Mouse (Mus musculus): ENCODE results near the gene Fezf2. TPM values are rescaled to one million over a fixed set of nuclear protein-coding genes. Genes with fewer than 3 reads are reported as not detected.
A peak's percentile ranks its signal among the peaks of the same experiment; 100 is the strongest.

The Fezf2 gene
- polyA plus RNA-seq, 1 experiment from 2014 or later: 85.1 TPM

GRCm38 (mm10) chr14:12337998-12338809, 9.8 kb downstream of the Fezf2 start:
- Histone ChIP-seq H3K4me1 (replicated peaks; ENCODE audit: control insufficient read depth, insufficient read depth, low read length) (peaks cover 46% of the 10 kb centered on the region), H3K36me3 (ENCODE audit: control insufficient read depth, insufficient read depth) (no peaks in the 10 kb centered on the region), H3K9me3 (ENCODE audit: control insufficient read depth, low read length) (no peaks in the 10 kb centered on the region), H3K4me2 (ENCODE audit: low read length) (peak overlapping the region; percentile 51), H3K27ac (ENCODE audit: low read length) (peak overlapping the region; percentile 95), H3K27me3 (replicated peaks; ENCODE audit: control insufficient read depth, insufficient read depth, low read length) (peaks cover 17% of the 10 kb centered on the region), H3K4me3 (replicated peaks; ENCODE audit: low read length) (peak overlapping the region; percentile 14; the same call in 1 of the 2 replicates), H3K9ac (replicated peaks; ENCODE audit: low read depth, low read length) (peak overlapping the region; percentile 57)
- under 1% methylated on average over 16 of the region's 16 CpGs for WGBS
- ATAC-seq: peak; percentile 76

- Histone ChIP-seq H3K36me3 (ENCODE audit: control insufficient read depth, insufficient read depth) (no peaks in the 10 kb centered on the region), H3K27ac (ENCODE audit: low read length) (peak overlapping the region; percentile 95), H3K4me2 (ENCODE audit: low read length) (peak overlapping the region; percentile 51), H3K27me3 (replicated peaks; ENCODE audit: control insufficient read depth, insufficient read depth, low read length) (peaks cover 16% of the 10 kb centered on the region), H3K9me3 (ENCODE audit: control insufficient read depth, low read length) (no peaks in the 10 kb centered on the region), H3K4me3 (replicated peaks; ENCODE audit: low read length) (no peak overlapping the region), H3K4me1 (replicated peaks; ENCODE audit: control insufficient read depth, insufficient read depth, low read length) (peaks cover 42% of the 10 kb centered on the region), H3K9ac (replicated peaks; ENCODE audit: low read depth, low read length) (no peak overlapping the region)
- WGBS: 3% methylated on average over 8 of the region's 8 CpGs
- ATAC-seq: peak; percentile 73
Measured at GRCm38 (mm10) chr14:12337421-12337997, 10.5 kb downstream of the Fezf2 start.

- H3K36me3 ChIP-seq (ENCODE audit: control insufficient read depth, insufficient read depth): no peaks in the 10 kb centered on the region
- H3K4me1 ChIP-seq (replicated peaks; ENCODE audit: control insufficient read depth, insufficient read depth, low read length): peaks cover 24% of the 10 kb centered on the region
- peaks cover 14% of the 10 kb centered on the region for H3K27me3 ChIP-seq (replicated peaks; ENCODE audit: control insufficient read depth, insufficient read depth, low read length)
- no peaks in the 10 kb centered on the region for H3K9me3 ChIP-seq (ENCODE audit: control insufficient read depth, low read length)
- H3K4me2 ChIP-seq (ENCODE audit: low read length): no peak overlapping the region
- 45% methylated on average over 7 of the region's 7 CpGs for WGBS
- H3K4me3 ChIP-seq (replicated peaks; ENCODE audit: low read length): no peak overlapping the region
- H3K27ac ChIP-seq (ENCODE audit: low read length): no peak overlapping the region
- no peak overlapping the region for H3K9ac ChIP-seq (replicated peaks; ENCODE audit: low read depth, low read length)
- no peak for ATAC-seq
Measured at GRCm38 (mm10) chr14:12334925-12335324, 13.1 kb downstream of the Fezf2 start.

- peaks cover 17% of the 10 kb centered on the region for H3K4me1 ChIP-seq (replicated peaks; ENCODE audit: control insufficient read depth, insufficient read depth, low read length)
- H3K27me3 ChIP-seq (replicated peaks; ENCODE audit: control insufficient read depth, insufficient read depth, low read length): peaks cover 14% of the 10 kb centered on the region
- no peak for ATAC-seq
- no peaks in the 10 kb centered on the region for H3K36me3 ChIP-seq (ENCODE audit: control insufficient read depth, insufficient read depth)
- H3K27ac ChIP-seq (ENCODE audit: low read length): no peak overlapping the region
- H3K4me2 ChIP-seq (ENCODE audit: low read length): no peak overlapping the region
- no peak overlapping the region for H3K4me3 ChIP-seq (replicated peaks; ENCODE audit: low read length)
- H3K9ac ChIP-seq (replicated peaks; ENCODE audit: low read depth, low read length): no peak overlapping the region
- no peaks in the 10 kb centered on the region for H3K9me3 ChIP-seq (ENCODE audit: control insufficient read depth, low read length)
- WGBS: 81% methylated on average over 7 of the region's 7 CpGs
Measured at GRCm38 (mm10) chr14:12333622-12334021, 14.4 kb downstream of the Fezf2 start.

GRCm38 (mm10) chr14:12303106-12303505, 44.9 kb downstream of the Fezf2 start:
- peak; percentile 40; the same call in 1 of the 2 replicates for ATAC-seq

GRCm38 (mm10) chr14:12300677-12301076, 47.3 kb downstream of the Fezf2 start:
- no peak overlapping the region for H3K4me2 ChIP-seq (ENCODE audit: low read length)

More at GRCm38 (mm10) chr14:12303106-12303505, 44.9 kb downstream of the Fezf2 start:
- peaks cover 6% of the 10 kb centered on the region for H3K4me1 ChIP-seq (replicated peaks; ENCODE audit: control insufficient read depth, insufficient read depth, low read length)
- H3K4me3 ChIP-seq (replicated peaks; ENCODE audit: low read length): no peak overlapping the region
- no peaks in the 10 kb centered on the region for H3K27me3 ChIP-seq (replicated peaks; ENCODE audit: control insufficient read depth, insufficient read depth, low read length)
- no peak overlapping the region for H3K9ac ChIP-seq (replicated peaks; ENCODE audit: low read depth, low read length)
- H3K4me2 ChIP-seq (ENCODE audit: low read length): no peak overlapping the region
- WGBS: 44% methylated on average over 2 of the region's 2 CpGs
- no peaks in the 10 kb centered on the region for H3K36me3 ChIP-seq (ENCODE audit: control insufficient read depth, insufficient read depth)
- no peak overlapping the region for H3K27ac ChIP-seq (ENCODE audit: low read length)
- H3K9me3 ChIP-seq (ENCODE audit: control insufficient read depth, low read length): no peaks in the 10 kb centered on the region

GRCm38 (mm10) chr14:12300275-12300674, 47.7 kb downstream of the Fezf2 start:
- H3K36me3 ChIP-seq (ENCODE audit: control insufficient read depth, insufficient read depth): no peaks in the 10 kb centered on the region

More at GRCm38 (mm10) chr14:12300677-12301076, 47.3 kb downstream of the Fezf2 start:
- H3K27me3 ChIP-seq (replicated peaks; ENCODE audit: control insufficient read depth, insufficient read depth, low read length): no peaks in the 10 kb centered on the region
- peak; percentile 20; the same call in 1 of the 2 replicates for ATAC-seq
- H3K9ac ChIP-seq (replicated peaks; ENCODE audit: low read depth, low read length): no peak overlapping the region
- H3K27ac ChIP-seq (ENCODE audit: low read length): no peak overlapping the region
- H3K9me3 ChIP-seq (ENCODE audit: control insufficient read depth, low read length): no peaks in the 10 kb centered on the region
- no peaks in the 10 kb centered on the region for H3K36me3 ChIP-seq (ENCODE audit: control insufficient read depth, insufficient read depth)
- H3K4me1 ChIP-seq (replicated peaks; ENCODE audit: control insufficient read depth, insufficient read depth, low read length): peaks cover 6% of the 10 kb centered on the region
- 55% methylated on average over 3 of the region's 3 CpGs for WGBS
- no peak overlapping the region for H3K4me3 ChIP-seq (replicated peaks; ENCODE audit: low read length)

GRCm38 (mm10) chr14:12299654-12300053, 48.3 kb downstream of the Fezf2 start:
- H3K9me3 ChIP-seq (ENCODE audit: control insufficient read depth, low read length): no peaks in the 10 kb centered on the region
- H3K4me2 ChIP-seq (ENCODE audit: low read length): no peak overlapping the region
- 24% methylated on average over 6 of the region's 6 CpGs for whole genome bisulfite sequencing
- H3K4me1 ChIP-seq (replicated peaks; ENCODE audit: control insufficient read depth, insufficient read depth, low read length): peaks cover 6% of the 10 kb centered on the region
- no peak for ATAC-seq
- H3K27me3 ChIP-seq (replicated peaks; ENCODE audit: control insufficient read depth, insufficient read depth, low read length): no peaks in the 10 kb centered on the region
- H3K27ac ChIP-seq (ENCODE audit: low read length): no peak overlapping the region
- no peaks in the 10 kb centered on the region for H3K36me3 ChIP-seq (ENCODE audit: control insufficient read depth, insufficient read depth)
- H3K4me3 ChIP-seq (replicated peaks; ENCODE audit: low read length): no peak overlapping the region
- no peak overlapping the region for H3K9ac ChIP-seq (replicated peaks; ENCODE audit: low read depth, low read length)

More at GRCm38 (mm10) chr14:12300275-12300674, 47.7 kb downstream of the Fezf2 start:
- peaks cover 6% of the 10 kb centered on the region for H3K4me1 ChIP-seq (replicated peaks; ENCODE audit: control insufficient read depth, insufficient read depth, low read length)
- no peak overlapping the region for H3K9ac ChIP-seq (replicated peaks; ENCODE audit: low read depth, low read length)
- WGBS: 60% methylated on average over 4 of the region's 4 CpGs
- H3K4me3 ChIP-seq (replicated peaks; ENCODE audit: low read length): no peak overlapping the region
- ATAC-seq: peak; percentile 21; the same call in 1 of the 2 replicates
- H3K9me3 ChIP-seq (ENCODE audit: control insufficient read depth, low read length): no peaks in the 10 kb centered on the region
- H3K27ac ChIP-seq (ENCODE audit: low read length): no peak overlapping the region
- H3K4me2 ChIP-seq (ENCODE audit: low read length): no peak overlapping the region
- H3K27me3 ChIP-seq (replicated peaks; ENCODE audit: control insufficient read depth, insufficient read depth, low read length): no peaks in the 10 kb centered on the region

- no peaks in the 10 kb centered on the region for H3K36me3 ChIP-seq (ENCODE audit: control insufficient read depth, insufficient read depth)
- H3K4me2 ChIP-seq (ENCODE audit: low read length): no peak overlapping the region
- ATAC-seq: no peak
- no peaks in the 10 kb centered on the region for H3K27me3 ChIP-seq (replicated peaks; ENCODE audit: control insufficient read depth, insufficient read depth, low read length)
- H3K4me3 ChIP-seq (replicated peaks; ENCODE audit: low read length): no peak overlapping the region
- no peaks in the 10 kb centered on the region for H3K9me3 ChIP-seq (ENCODE audit: control insufficient read depth, low read length)
- no peak overlapping the region for H3K9ac ChIP-seq (replicated peaks; ENCODE audit: low read depth, low read length)
- H3K4me1 ChIP-seq (replicated peaks; ENCODE audit: control insufficient read depth, insufficient read depth, low read length): peaks cover 6% of the 10 kb centered on the region
- no peak overlapping the region for H3K27ac ChIP-seq (ENCODE audit: low read length)
Measured at GRCm38 (mm10) chr14:12299171-12299570, 48.8 kb downstream of the Fezf2 start.

Measured in forebrain, embryonic 16.5 days (tissue).